Mouse (Mus musculus): ENCODE results near the gene Ryr3. TPM values are rescaled to one million over a fixed set of nuclear protein-coding genes. Genes with fewer than 3 reads are reported as not detected.

Ryr3 gene
- polyA plus RNA-seq, 1 experiment, result 0.61 TPM

DNA sequence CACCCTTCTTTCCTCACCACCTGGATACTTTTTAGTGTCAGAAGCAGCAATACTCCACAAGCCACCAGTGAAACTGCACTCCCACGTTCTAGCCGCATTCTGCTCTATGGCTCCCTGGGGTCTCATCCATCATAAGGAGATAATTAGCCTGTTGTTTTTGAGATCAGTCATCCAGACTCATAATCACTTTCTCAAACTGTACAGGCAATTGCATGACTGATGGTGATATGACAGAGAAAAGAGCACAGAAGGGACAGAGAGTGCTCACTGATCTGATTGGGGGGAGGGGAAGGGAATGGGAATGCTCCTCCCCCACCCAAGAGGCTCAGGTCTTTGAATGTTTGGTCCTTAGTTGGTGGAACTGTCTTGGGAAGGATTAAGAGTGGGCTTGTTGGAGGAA, 397.8 kb downstream of the Ryr3 start:
- WGBS, result 76% methylated on average over 2 of the region's 2 CpGs

DNA sequence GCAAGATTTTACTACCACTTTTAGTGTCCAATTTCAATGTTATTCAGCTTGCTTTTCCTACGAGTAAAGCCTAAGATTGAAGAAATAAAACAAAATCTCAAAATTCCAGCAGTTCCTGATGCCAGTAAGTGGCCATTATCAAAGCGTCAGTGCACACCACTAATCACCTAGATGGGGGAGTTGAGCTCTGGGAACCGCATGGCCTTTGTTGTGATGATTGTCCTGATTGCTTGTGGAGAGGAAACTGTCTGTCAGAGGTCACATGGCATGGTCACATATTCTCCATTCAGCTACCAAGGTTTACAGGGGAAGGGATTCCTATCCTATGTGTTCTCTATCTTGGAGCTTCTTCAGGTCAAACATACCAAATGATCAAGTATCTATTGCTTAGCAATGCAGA, 399.9 kb downstream of the Ryr3 start:
- DNase-seq (ENCODE audit: low read depth, low spot score), result no peak
- 43% methylated on average over 3 of the region's 3 CpGs for WGBS

More for the DNA sequence above, 397.8 kb downstream of the Ryr3 start:
- DNase-seq (ENCODE audit: low read depth, low spot score), result no peak

DNA sequence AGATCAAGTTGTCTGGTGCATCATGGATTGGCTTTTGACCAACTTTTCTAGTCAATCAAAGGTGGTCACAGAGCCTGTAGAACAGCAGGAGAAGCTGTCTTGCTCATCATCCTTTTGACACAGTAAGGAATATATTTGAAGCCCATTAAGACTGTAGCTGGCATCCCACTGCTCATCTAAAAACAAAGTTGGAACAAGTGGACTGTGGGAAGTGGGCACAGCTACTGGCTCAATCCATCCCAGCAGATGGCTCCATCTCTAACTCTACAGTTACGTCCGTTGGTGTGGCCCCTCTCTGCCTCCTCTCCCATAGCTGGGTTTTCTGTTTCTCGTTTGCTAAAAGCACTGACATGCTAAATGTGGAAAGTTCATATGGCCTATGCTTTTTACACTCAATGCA, 400.9 kb downstream of the Ryr3 start:
- no peak for DNase-seq (ENCODE audit: low read depth, low spot score)
- WGBS, result 70% methylated on average over 3 of the region's 3 CpGs

DNA sequence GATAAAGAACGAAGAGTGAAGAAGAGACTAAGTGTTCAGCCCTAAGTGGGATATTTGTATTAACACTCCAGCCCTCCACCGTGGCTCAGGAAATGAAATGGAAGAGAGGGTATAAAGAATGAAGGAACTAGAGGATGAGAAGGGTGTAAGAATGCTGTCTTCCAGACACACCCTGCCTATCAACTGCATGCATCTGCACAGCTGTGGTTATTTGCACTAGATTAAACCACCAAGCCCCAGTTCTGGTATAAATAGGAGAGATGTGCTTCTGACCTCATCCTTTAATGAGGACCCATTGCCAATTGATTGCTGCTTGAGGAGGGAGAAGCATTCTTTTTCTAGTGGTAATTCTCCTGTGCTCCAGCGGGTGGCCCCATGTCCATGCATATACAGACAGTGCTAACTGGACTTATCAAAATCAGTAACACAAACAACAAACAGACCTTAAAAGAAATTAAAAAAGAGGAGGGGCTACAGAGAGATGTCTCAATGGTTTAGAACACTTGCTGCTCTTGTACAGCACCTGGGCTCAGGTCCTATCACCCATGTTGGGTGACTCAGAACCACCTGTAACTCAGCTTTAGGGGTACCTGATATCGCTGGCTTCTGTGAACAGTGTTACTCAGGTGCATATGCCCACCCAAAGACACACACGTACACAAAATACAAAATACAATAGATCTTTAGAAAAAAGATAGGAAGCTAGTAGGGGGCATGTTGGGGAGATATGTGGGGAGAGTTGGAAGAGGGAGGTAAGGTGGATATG, 404.1 kb downstream of the Ryr3 start:
- 61% methylated on average over 5 of the region's 5 CpGs for whole genome bisulfite sequencing
- no peak for DNase-seq (ENCODE audit: low read depth, low spot score)

DNA sequence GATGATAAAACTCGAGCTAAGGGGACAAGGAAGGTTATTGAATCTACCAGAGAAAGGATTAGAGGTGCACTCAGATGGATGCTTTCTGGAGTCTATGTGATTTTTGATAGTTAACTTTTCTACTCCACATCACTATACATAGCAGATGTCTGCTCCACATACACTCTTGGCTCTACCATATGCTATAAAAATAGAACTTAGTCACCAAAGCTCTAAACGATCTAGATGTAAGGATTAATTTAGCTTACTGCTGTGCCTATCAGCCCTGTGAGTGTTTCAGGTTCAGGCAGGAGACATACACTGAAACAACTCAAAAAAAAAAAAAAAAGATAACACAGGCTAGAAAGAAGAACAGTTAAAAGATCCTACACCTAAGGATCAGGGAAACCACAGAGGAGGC, 410.9 kb downstream of the Ryr3 start:
- WGBS, result 44% methylated on average over 2 of the region's 2 CpGs

DNA sequence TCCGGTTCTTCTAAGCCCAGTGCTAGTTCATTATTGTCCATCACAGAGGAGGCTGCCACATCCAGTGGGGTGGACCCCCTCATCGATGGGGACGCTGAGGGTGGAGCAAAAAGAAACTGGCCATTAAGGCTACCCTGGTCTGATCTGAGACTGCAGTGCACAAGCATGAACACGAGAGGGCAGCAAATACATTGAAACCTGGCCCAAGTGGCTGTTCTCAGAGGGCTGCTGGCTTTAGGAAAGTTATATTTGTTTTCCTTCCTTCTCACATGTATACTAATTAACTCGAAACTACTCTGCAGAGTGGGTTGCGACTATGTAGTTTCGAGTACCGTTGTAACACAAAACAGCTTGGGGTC, 416.9 kb downstream of the Ryr3 start:
- DNase-seq (ENCODE audit: low read depth, low spot score), result peak; percentile 13
- 4% methylated on average over 8 of the region's 8 CpGs for WGBS

More for the DNA sequence above, 410.9 kb downstream of the Ryr3 start:
- no peak for DNase-seq (ENCODE audit: low read depth, low spot score)

DNA sequence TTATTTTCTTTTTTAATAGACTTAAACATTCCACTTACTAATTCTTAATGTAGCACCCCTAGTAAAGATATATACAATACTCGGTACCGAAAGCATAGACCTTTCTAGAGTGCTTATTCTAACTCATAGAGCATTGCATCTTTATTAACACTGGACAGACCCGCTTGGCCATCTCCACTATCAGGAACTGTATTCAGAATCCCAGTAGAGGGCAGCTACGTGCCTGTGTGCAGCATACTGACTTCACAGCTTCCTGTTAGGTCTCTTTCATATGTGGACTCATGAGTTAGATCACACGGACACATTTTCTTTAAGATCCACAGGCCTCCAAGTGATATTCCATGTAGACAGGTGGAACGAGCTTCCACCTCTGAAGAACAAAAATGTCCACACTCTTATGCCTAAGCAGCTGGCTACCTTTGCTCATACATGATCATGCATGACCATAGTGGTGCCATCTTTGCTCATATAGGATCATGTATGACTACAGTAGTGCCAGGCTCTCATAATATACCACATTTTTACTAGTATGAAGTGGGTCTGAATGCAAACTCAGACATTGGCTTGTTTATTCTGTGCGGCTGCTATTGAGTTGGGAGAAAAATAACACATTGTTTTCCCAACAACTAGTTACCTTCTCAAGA, 417.4 kb downstream of the Ryr3 start:
- 78% methylated on average over 7 of the region's 7 CpGs for WGBS

DNA sequence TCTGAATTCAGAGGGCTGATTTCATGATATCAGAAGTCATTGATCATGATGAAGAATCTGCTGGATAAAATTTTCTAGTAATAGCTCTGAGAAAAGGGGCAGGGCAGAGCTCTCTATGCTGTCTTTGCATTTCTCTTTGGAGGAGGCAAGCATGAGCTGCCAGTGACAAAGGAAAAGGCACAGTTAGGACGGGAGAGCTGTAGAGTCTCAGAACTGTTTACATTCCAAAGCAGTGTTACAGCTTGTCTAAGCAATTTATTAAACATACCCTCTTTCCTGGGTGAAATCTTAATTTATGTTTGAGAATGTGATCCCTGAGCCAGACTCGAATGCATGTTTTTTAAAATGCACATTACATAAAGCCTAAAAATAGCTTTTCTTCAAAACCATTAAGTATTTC, 435.3 kb downstream of the Ryr3 start:
- DNase-seq (ENCODE audit: low read depth, low spot score), result no peak
- WGBS, result 9% methylated on average over 2 of the region's 2 CpGs

More for the DNA sequence above, 417.4 kb downstream of the Ryr3 start:
- DNase-seq (ENCODE audit: low read depth, low spot score), result no peak

DNA sequence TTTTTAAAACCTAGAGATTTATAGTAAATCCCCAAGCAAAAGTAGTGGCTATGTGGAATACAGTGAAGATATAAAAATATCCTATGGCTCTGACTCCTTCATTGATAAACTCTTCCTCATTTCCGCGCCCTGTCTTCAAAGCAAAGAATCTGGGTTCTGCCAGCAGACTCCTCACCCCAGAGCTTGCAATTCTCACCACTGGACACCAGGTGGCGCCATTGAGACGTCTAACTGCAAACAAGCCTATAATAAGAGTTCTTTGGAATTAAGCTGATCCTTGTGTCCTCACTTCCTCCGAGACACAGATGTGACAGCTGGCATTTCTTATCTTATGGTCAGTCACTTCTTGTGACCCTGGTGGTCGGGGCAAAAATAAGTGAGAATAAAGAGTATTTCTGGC, 442.1 kb downstream of the Ryr3 start:
- peak; percentile 14 for DNase-seq (ENCODE audit: low read depth, low spot score)
- WGBS, result 25% methylated on average over 6 of the region's 6 CpGs

DNA sequence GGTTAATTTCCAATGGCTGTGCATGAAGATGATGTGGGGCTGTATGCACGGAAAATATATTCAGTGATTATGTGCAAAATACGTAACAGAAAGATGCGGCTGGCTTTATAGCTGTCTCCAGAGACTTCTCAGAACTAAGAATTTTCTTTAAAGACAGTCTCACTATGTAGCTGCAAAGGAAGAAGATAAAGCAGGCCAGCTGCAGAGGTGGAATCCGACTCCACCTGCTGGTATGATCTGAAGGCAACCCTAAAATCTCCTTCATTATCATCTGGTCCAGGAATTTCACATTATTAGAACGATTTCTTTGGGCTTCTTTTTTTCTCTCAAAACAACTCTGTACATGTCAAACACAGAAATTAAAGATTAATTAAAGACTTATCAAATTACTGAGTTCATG, 449.2 kb downstream of the Ryr3 start:
- 56% methylated on average over 5 of the region's 5 CpGs for WGBS
- DNase-seq (ENCODE audit: low read depth, low spot score), result no peak

DNA sequence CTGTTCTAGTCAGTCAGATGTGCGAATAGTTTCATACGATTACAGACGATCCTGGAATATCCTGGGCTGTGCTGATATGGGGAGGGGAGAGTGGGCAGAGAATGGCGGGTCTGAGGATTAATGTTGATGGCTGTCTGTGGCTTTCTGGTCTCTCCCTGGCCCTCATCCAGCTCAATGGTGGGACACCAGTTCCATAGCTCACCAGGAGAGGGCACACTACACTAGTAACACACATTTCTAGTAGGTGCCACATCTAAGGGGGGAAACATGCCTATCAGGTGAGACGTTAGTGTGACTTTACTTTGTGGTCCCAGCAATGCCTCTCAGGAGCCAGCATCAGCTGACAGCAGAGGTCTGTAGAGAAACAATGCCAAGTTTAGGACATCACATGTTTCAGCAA, 451.9 kb downstream of the Ryr3 start:
- WGBS, result 55% methylated on average over 5 of the region's 5 CpGs
- DNase-seq (ENCODE audit: low read depth, low spot score), result no peak

DNA sequence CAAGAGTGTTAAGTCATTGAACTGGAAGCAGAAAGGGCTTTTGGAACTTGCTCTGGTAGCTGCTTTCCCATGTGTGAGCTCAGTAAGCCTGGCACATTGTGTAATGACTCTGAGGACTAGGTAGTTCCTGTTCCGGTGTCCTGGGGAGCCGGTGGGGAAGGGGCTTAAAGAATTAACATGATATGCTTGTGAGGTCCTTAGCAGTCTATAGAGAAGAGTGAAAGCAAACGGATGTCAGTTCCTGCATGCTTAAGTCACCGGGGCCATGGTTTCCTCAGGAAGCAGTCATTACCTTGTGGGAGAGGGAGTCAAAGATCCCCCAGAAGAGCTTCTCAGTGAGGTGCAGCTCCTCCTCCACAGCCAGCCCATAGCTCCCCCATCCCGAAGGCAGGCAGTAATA, 452.6 kb downstream of the Ryr3 start:
- 61% methylated on average over 5 of the region's 5 CpGs for WGBS
- no peak for DNase-seq (ENCODE audit: low read depth, low spot score)

DNA sequence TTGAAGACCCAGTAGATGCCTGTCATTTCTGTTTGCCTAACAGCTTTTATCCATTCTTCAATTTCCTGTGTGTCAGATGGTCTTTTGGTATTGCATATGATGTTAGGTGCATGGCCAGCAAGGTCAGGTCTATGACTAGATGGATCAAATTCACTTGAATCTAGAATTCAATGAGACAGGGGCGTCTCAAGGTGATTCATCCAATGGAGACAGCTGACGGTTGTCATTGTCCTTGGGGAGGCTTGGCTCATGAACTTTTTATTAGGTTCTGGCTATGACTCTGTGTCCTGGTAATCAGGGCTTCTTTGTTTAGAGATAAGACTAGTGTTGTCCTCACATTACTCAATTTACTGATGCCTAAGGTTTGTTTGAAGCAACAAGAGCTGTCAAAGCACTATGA, 454.9 kb downstream of the Ryr3 start:
- DNase-seq (ENCODE audit: low read depth, low spot score), result no peak
- 53% methylated on average over 2 of the region's 2 CpGs for WGBS

DNA sequence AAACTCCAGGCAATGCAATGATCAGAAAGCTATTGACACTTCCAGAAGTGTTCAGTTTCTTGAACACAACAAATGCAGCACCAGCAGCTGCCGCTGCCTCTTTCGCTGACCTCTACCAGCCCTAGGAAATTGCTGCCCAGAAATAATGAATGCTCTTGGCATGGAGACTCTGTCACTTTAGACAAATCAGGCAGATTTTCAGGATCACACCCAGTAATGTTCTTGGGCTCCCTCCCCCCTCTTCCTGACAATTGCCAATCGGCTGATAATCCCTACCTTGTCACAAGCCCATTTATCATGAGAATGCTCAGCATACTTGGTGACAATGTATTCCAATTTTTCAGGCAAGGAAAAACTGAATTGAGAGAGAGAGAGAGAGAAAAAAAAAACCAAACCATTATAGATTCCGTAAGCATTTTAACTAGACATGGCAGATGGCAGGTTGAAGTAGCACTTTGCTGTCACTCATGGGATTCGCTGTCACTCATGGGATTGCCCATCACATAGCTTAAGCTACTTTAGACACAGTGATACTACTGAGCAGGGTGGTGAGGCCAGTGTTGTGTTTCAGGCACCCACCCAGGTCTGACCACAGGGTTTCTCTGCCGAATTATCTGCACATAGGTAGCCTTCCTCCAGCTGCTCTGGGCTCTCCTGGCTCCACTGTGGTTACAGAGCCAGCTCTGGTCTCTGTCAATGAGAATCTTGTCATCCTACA, 455.5 kb downstream of the Ryr3 start:
- WGBS, result 78% methylated on average over 6 of the region's 6 CpGs
- DNase-seq (ENCODE audit: low read depth, low spot score), result no peak

DNA sequence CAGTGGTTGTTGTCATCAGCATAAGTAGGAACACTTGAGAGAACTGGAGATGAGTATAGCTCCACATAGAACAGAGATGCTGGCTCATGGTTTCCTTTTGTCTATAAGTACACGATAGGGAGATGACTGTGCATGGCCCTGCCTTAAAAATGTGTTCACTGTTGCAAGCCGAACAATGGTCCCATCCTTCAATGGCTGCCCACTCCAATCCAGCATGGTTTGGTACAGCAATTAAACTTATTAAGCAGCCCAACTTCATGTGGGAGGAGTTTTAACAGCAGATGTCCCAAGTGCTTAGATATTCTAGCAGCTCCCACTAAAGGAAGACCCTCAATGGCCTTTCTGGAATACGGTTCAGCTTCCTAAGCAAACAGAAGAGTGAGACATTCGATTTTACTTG, 456.2 kb downstream of the Ryr3 start:
- DNase-seq (ENCODE audit: low read depth, low spot score), result no peak
- WGBS, result 48% methylated on average over 4 of the region's 4 CpGs

DNA sequence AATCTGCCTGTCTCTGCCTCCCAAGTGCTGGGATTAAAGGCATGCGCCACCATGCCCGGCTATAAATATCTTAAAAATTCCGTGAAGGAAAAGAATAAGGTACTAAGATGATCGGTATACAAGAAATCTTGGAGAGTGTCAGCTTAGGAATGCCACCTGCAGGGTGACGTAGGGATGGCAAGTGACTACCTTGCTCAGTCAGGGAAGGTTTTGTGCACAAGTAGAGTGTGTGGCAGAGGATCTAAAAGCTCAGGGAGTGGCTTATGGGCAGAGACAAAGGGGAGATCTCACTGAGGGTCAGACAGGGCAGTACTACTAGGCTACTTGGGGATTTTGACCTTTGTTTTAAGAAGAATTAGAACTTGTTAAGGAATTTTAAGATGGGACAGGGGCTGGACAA, 457.2 kb downstream of the Ryr3 start:
- DNase-seq (ENCODE audit: low read depth, low spot score), result no peak
- WGBS, result 56% methylated on average over 5 of the region's 5 CpGs

DNA sequence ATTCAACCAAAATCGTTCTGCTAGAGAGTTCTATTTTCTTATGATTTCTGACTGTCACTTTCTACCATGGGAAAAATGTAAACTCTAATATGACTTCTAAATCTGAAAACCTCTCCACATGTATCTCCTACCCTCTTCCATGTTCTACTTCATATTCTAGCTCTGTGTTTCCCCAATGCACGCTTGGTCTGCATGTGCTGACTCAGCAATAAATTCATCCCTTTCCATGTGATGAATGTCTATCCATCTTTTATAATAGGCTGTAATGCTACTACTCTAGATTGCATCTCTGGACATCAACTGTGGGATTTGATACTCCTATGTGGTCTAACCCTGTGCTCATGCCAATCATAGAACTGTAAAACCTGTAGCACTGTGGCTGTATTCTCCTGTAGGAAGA, 458.2 kb downstream of the Ryr3 start:
- no peak for DNase-seq (ENCODE audit: low read depth, low spot score)
- WGBS, result 93% methylated on average over 2 of the region's 2 CpGs

DNA sequence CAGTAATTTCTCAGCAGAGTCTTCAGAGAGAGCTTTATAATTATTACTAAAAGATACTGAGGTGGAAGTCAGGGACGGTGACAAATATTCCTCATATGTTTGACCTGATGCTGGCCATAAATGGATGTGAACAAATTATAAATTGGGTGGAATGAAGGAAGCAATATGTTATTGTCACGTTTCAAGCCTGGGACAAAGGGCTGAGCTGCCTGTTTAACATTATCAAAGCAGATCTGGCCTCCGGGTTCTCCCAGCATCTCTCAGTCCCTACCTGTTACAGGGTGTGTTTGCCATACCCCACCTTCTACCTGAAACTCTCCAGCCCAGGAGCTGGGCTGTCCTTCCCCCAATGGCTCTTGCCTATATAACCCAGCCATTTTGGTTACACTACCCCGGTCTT, 463.6 kb downstream of the Ryr3 start:
- WGBS, result 72% methylated on average over 4 of the region's 4 CpGs
- no peak for DNase-seq (ENCODE audit: low read depth, low spot score)

DNA sequence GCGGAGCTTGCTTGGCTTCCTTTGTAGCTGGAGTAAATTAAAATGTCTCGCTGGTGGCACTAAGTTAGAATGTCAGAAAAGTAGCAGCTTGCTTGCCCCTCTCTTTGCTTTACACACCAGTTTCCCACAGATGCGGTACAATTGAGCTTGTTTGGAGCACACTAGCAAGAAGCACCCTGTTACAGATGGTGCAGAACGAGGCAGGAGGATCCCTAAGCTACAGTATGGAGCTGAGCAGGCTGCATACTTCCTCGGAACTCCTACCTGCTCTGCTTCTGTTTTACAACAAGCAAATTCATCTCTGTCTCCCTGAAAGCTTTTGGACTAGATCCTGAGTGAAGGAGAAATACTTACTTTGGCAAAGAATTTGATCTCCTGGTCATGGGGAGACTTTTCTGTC, 465.5 kb downstream of the Ryr3 start:
- DNase-seq (ENCODE audit: low read depth, low spot score), result no peak
- 80% methylated on average over 5 of the region's 5 CpGs for WGBS

DNA sequence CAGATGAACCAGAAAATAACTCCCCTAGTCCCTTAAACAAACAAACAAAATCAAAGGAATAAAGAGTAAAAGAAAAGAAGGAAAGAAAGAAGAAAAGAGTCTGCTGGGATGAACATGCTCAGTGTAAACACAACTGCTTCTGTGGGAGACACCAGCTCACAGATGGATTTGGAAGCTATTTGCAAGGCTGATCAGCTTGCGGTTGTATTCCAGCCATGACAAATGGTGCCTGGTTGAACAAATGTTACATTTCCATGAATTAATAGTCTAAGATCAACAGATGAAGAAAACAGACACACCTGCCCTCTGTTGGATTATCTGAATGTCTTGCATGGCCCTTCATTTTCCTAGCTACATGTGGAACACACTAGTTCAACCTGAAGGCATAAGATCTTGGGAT, 468.4 kb downstream of the Ryr3 start:
- DNase-seq (ENCODE audit: low read depth, low spot score), result no peak
- 78% methylated on average over 1 of the region's 1 CpGs for WGBS

DNA sequence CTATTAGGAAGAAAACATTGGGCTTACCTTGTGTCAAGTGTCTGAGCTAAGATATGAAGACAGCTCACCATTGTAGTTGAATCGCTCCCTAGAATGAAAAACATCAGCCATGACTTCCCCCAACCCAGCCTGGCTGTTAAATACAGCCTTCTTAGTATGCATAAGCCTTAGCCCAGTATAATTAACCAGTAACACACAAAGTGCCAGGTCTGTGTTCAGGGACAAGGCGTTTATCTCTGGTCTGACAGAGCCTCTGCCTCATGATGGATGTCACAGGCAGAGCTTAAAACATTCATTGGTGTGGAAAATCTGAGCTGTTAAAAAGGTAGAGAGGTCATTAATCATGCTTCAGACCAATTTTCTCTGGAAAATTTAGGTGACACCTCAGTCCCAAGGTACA, 484.0 kb downstream of the Ryr3 start:
- 71% methylated on average over 2 of the region's 2 CpGs for WGBS
- no peak for DNase-seq (ENCODE audit: low read depth, low spot score)
